In genomic region chr13:99837772-99838425, GRCm38 (mm10) we compare ENCODE assay signal across 9 mouse cellular contexts.
A peak's percentile ranks its signal among the peaks of the same experiment; 100 is the strongest.
DNase-seq lines count a peak whose midpoint lies in the region; ATAC-seq and TF ChIP-seq lines count a peak whose summit lies in the region.
"Had no signal": no experiment of that assay in that cellular context is flagged by ENCODE, and none has a peak within 500 bp of the region (broad histone marks: within the 10 kb centered on the region; RNA-seq: fewer than 3 reads in every experiment).

No protein-coding gene starts in this region.

- peak overlapping the region; percentile 40 for H3K9ac ChIP-seq in forebrain, embryonic 16.5 days (replicated peaks; ENCODE audit: low read depth, low read length)
- H3K9ac ChIP-seq: heart, embryonic 15.5 days had no signal

- H3K4me1 ChIP-seq in forebrain, embryonic 16.5 days (replicated peaks; ENCODE audit: control insufficient read depth, insufficient read depth, low read length) = no peaks in the 10 kb centered on the region
- H3K4me1 ChIP-seq in lung, adult 2 months (ENCODE audit: control insufficient read depth, insufficient read depth, low read length) = peaks cover 2% of the 10 kb centered on the region

- 31% methylated on average over 11 of the region's 11 CpGs for WGBS in forebrain, embryonic 16.5 days
- WGBS in lung, adult 2 months = 29% methylated on average over 11 of the region's 11 CpGs

- H3K36me3 ChIP-seq in forebrain, embryonic 16.5 days (ENCODE audit: control insufficient read depth, insufficient read depth) = no peaks in the 10 kb centered on the region
- H3K36me3 ChIP-seq: heart, embryonic 15.5 days had no signal

- intact Hi-C loops in heart, postnatal 14 days (cut with DNase I) = loop anchor here (1.0 to 5.0 kb wide), 4 partner anchors 231 to 463 kb away; partner anchors contain the start of gene Map1b

- peak; percentile 92 for DNase-seq in MN1 (ENCODE audit: low spot score)
- peak; percentile 67 to 83 for DNase-seq in heart, postnatal 14 days
- DNase-seq in layer of hippocampus, adult 18-20 months (ENCODE audit: low spot score in 2 of 2) = peak; percentile 74 to 93
- DNase-seq in lung, adult 2 months = peak; percentile 45
- peak; percentile 40 for DNase-seq in ovary, postnatal 36 days (ENCODE audit: low spot score)

- H3K4me2 ChIP-seq in forebrain, embryonic 16.5 days (ENCODE audit: low read length) = no peak overlapping the region
- H3K4me2 ChIP-seq: heart, embryonic 15.5 days had no signal

- no peak overlapping the region for H3K4me3 ChIP-seq in forebrain, embryonic 16.5 days (replicated peaks; ENCODE audit: low read length)
- no peak overlapping the region for H3K4me3 ChIP-seq in lung, adult 2 months (replicated peaks; ENCODE audit: extremely low read depth, low read depth, low read length)
- H3K4me3 ChIP-seq: heart, embryonic 15.5 days had no signal

- no peak for TF ChIP-seq POLR2A in lung, adult 2 months (IDR thresholded peaks at IDR 0.05; ENCODE audit: borderline replicate concordance, extremely low read depth, low read depth, low read length)

- no peak overlapping the region for H3K27ac ChIP-seq in forebrain, embryonic 16.5 days (ENCODE audit: low read length)
- H3K27ac ChIP-seq: heart, embryonic 15.5 days had no signal

- no peaks in the 10 kb centered on the region for H3K27me3 ChIP-seq in forebrain, embryonic 16.5 days (replicated peaks; ENCODE audit: control insufficient read depth, insufficient read depth, low read length)
- H3K27me3 ChIP-seq: heart, embryonic 15.5 days had no signal

- peak; percentile 88 for ATAC-seq in cerebellum, adult (ENCODE audit: insufficient number of reproducible peaks, low FRiP score, low TSS enrichment)
- peak; percentile 92 for ATAC-seq in forebrain, embryonic 16.5 days
- ATAC-seq in inflammation-experienced regulatory T-cells, adult 6 months = no peak

- H3K9me3 ChIP-seq in forebrain, embryonic 16.5 days (ENCODE audit: control insufficient read depth, low read length) = no peaks in the 10 kb centered on the region
- H3K9me3 ChIP-seq: heart, embryonic 15.5 days had no signal

- 0 out of 2 replicates have a peak, but pooled peaks have one; percentile 18 for TF ChIP-seq CTCF in lung, adult 2 months (IDR thresholded peaks at IDR 0.05; ENCODE audit: insufficient read depth, low read length)

Comparison
In these comparisons a context has a peak if more than half of its experiments do, and no peak if none do; other contexts are left out.
1. DNase-seq: peak in every context shown above with its lines; median percentile 92 in MN1; 84 in layer of hippocampus, adult 18-20 months; 75 in heart, postnatal 14 days; 45 in lung, adult 2 months; 40 in ovary, postnatal 36 days.